Comparison of ENCODE assay signal across 16 mouse cellular contexts in genomic region chr6:96252001-96252400, GRCm38 (mm10).
"Had no signal": no experiment of that assay in that cellular context is flagged by ENCODE, and none has a peak within 500 bp of the region (broad histone marks: within the 10 kb centered on the region; RNA-seq: fewer than 3 reads in every experiment).

No protein-coding gene starts in this region.

- DNase-seq: kidney, adult 2 months; kidney, postnatal 10 days; kidney, postnatal 36 days; liver, embryonic 13.5 days; lung, adult 2 months; lung, postnatal 14 days; lung, postnatal 4 days; right cerebral cortex, adult 18-20 months; right cerebral cortex, postnatal 14 days; right cerebral cortex, postnatal 4 days; thymus, postnatal 25 days had no signal

- H3K36me3 ChIP-seq: kidney, embryonic 15.5 days; liver, embryonic 13.5 days; midbrain, embryonic 13.5 days; neural tube, embryonic 13.5 days had no signal

- H3K4me1 ChIP-seq: kidney, embryonic 15.5 days; liver, embryonic 13.5 days; midbrain, embryonic 13.5 days; neural tube, embryonic 13.5 days had no signal

- H3K4me3 ChIP-seq: kidney, embryonic 15.5 days; liver, embryonic 13.5 days; midbrain, embryonic 13.5 days; myocyte; neural tube, embryonic 13.5 days had no signal

- H3K9me3 ChIP-seq: kidney, embryonic 15.5 days; liver, embryonic 13.5 days; midbrain, embryonic 13.5 days; neural tube, embryonic 13.5 days had no signal

- H3K27ac ChIP-seq: kidney, embryonic 15.5 days; liver, embryonic 13.5 days; midbrain, embryonic 13.5 days; neural tube, embryonic 13.5 days; stomach, postnatal 0 days had no signal

- H3K27me3 ChIP-seq: kidney, embryonic 15.5 days; liver, embryonic 13.5 days; midbrain, embryonic 13.5 days; neural tube, embryonic 13.5 days had no signal
